Mouse (Mus musculus) small intestine, adult 2 months (tissue): ENCODE results near the gene Prlhr.

Experiments
- CTCF ChIP-seq: fragments of 200-500 bp; IDR thresholded peaks from 2 replicates; pipeline ENCODE4 v1.5.1; 2012; ENCODE audit warnings: low read depth, mild to moderate bottlenecking, control low read depth, inconsistent platforms, low read length, moderate library complexity, mixed read lengths; ENCODE audit not compliant: insufficient replicate concordance, insufficient read length; ENCODE audit errors: extremely low read depth
- POLR2A ChIP-seq: fragments of 200-500 bp; IDR thresholded peaks from 2 replicates; pipeline ENCODE4 v1.6.1; 2012; ENCODE audit warnings: low read depth, mild to moderate bottlenecking, control low read depth, inconsistent platforms, low read length, moderate library complexity

GRCm38 (mm10) chr19:60417611-60418010, 50.5 kb downstream of the Prlhr start:
- TF ChIP-seq CTCF = no peak
- no peak for TF ChIP-seq POLR2A
